Mouse (Mus musculus) myocyte (in vitro differentiated cells): ENCODE data around the gene Tekt2.

Experiments used
- CEBPB ChIP-seq: IDR thresholded peaks from 2 replicates; pipeline ENCODE4 v1.6.1; 2011; ENCODE audit warnings: mild to moderate bottlenecking, moderate library complexity; ENCODE audit not compliant: poor library complexity, insufficient read depth, severe bottlenecking
- E2F4 ChIP-seq: IDR thresholded peaks from one replicate; pipeline ENCODE4 v1.6.1; 2011; ENCODE audit warnings: mild to moderate bottlenecking, control low read depth, moderate library complexity; ENCODE audit not compliant: insufficient read depth
- MAX ChIP-seq: IDR thresholded peaks from one replicate; pipeline ENCODE4 v1.6.1; 2011; ENCODE audit warnings: low read depth, mild to moderate bottlenecking, control low read depth
- MYOD1 ChIP-seq, 3 experiments: IDR thresholded peaks; one replicate each; pipeline ENCODE4 v1.6.1; 2011; ENCODE audit warnings: control low read depth in 2 of 3, low read depth in 2 of 3, mild to moderate bottlenecking in 2 of 3, moderate library complexity in 1 of 3; ENCODE audit not compliant: insufficient read length in 2 of 3, control insufficient read depth in 1 of 3
- MYOG ChIP-seq, 3 experiments: IDR thresholded peaks; one replicate each; pipeline ENCODE4 v1.6.1; 2011; ENCODE audit warnings: control low read depth in 2 of 3, low read depth in 2 of 3, mild to moderate bottlenecking in 2 of 3; ENCODE audit not compliant: insufficient read length in 2 of 3, control insufficient read depth in 1 of 3, insufficient read depth in 1 of 3
- POLR2A ChIP-seq: IDR thresholded peaks from one replicate; pipeline ENCODE4 v1.6.1; 2011; ENCODE audit warnings: low read depth, mild to moderate bottlenecking, control low read depth, moderate library complexity; ENCODE audit not compliant: insufficient read length
- POLR2AphosphoS2 ChIP-seq: IDR thresholded peaks from one replicate; pipeline ENCODE4 v1.6.1; 2011; ENCODE audit warnings: low read depth, control low read depth; ENCODE audit not compliant: insufficient read length
- REST ChIP-seq: IDR thresholded peaks from one replicate; pipeline ENCODE4 v1.6.1; 2011; ENCODE audit warnings: mild to moderate bottlenecking, control low read depth, moderate library complexity; ENCODE audit not compliant: insufficient read depth, insufficient read length
- SRF ChIP-seq: IDR thresholded peaks from one replicate; pipeline ENCODE4 v1.6.1; 2011; ENCODE audit warnings: low read depth; ENCODE audit not compliant: control insufficient read depth, insufficient read length
- TCF12 ChIP-seq: IDR thresholded peaks from one replicate; pipeline ENCODE4 v1.6.1; 2011; ENCODE audit warnings: mild to moderate bottlenecking, control low read depth; ENCODE audit not compliant: poor library complexity, insufficient read depth, severe bottlenecking
- TCF3 ChIP-seq: IDR thresholded peaks from one replicate; pipeline ENCODE4 v1.6.1; 2011; ENCODE audit warnings: low read depth, control low read depth; ENCODE audit not compliant: insufficient read length
- USF1 ChIP-seq: IDR thresholded peaks from one replicate; pipeline ENCODE4 v1.6.1; 2011; ENCODE audit warnings: low read depth, mild to moderate bottlenecking, control low read depth, moderate library complexity

DNA sequence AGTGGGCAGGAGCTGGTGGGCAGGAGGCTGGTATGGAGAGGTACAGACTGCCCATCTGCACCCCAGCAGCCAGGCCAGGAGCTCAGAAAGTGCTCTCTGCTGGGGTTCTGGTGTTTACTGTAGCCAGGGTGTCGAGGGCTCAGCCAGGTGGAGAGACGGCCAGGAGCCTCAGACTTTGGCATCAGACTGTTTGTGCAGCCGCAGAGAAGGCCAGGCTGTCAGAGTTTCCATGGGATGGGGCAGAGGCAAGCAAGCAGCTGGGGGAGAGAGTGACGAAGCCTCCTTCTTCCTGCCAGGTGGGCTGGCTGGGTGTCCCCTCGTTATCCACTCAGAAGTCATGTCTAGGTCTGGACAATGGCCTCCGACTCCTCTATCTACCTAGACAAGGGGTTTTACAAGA lies 30.3 kb downstream of the Tekt2 start:
- TF ChIP-seq POLR2A (no peak), MYOG (IDR thresholded peaks at IDR 0.05; ENCODE audit: control insufficient read depth in 1 of 3, insufficient read depth in 1 of 3, insufficient read length in 2 of 3, low read depth in 2 of 3) (no peak), USF1 (no peak), MYOD1 (IDR thresholded peaks at IDR 0.05; ENCODE audit: control insufficient read depth in 1 of 3, insufficient read length in 2 of 3, low read depth in 2 of 3) (no peak), REST (no peak), MAX (no peak), TCF3 (no peak), TCF12 (no peak), POLR2AphosphoS2 (no peak), E2F4 (no peak), CEBPB (no peak), SRF (no peak)
